Mouse (Mus musculus): Measurements from ENCODE around the gene Pqbp1. TPM values are rescaled to one million over a fixed set of nuclear protein-coding genes. Genes with fewer than 3 reads are reported as not detected.

Pqbp1 gene
- total RNA-seq, 2 experiments from 2014 or later: 22.2 to 22.4 TPM

DNA sequence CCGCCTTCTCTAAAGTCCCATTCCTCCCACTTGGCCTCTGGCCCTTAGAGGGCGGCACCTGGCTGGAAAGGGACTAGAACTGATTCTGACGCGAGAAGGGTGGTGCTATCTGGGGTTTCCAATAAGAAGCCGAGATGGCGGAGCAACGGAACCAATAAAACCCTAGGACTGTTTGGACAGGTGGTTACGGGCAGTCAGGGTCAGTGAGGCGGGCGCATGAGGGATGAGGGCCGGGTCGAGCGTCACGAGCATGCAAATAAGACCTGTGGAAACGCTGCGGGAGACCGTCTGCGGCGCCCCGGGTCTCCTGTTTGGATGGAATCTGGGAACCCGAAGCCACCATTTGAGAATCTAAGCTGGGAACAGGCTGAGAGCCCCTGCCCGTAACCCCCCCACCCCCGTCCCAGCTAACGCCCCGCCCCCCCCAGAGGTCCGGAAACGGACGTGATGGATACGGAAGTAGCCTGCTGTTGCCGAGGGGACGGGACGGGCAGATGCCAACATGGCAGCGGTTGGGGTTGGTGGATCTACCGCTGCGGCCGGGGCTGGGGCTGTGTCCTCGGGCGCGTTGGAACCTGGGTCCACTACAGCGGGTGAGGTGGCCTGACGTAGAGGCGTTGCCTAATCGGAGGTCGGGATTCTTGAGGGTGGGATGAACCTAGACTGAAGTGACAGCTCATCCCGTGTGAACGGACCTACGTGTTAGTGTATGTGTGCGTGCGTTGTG is 15.1 kb downstream of the Pqbp1 start, which contains the start of gene Slc35a2:
Gene Slc35a2 (plus strand): TSS at position 188 of the 727 bp plus-strand sequence.
- intact Hi-C loops (cut with DNase I): loop anchor here (10.0 kb wide), 1 partner anchor 89 kb away; no protein-coding TSS in a partner anchor
- peak; percentile 83 to 84 for DNase-seq

DNA sequence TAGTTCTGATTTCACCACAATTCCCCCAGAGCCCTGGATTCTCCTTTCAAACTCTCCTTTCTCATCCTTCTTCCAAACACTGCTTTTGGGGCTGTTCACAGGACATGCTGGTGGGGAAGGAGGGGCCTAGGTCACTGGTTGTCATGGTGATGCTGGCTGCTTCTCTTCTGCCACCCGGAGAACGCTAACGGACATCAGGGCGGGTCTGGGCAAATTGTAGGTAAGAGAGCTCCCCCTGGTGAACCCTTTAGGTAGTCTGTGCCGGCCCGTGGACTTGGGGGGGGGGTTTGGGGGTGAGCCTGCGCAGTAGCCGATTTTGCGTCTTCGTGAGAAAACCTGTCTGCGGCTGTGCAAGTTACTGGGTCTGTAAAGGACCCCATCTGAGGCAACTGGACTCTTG is 19.2 kb downstream of the Pqbp1 start:
- peak; percentile 39 to 40 for DNase-seq
- intact Hi-C loops (cut with DNase I): loop anchor here (10.0 kb wide), 1 partner anchor 85 kb away; no protein-coding TSS in a partner anchor

DNA sequence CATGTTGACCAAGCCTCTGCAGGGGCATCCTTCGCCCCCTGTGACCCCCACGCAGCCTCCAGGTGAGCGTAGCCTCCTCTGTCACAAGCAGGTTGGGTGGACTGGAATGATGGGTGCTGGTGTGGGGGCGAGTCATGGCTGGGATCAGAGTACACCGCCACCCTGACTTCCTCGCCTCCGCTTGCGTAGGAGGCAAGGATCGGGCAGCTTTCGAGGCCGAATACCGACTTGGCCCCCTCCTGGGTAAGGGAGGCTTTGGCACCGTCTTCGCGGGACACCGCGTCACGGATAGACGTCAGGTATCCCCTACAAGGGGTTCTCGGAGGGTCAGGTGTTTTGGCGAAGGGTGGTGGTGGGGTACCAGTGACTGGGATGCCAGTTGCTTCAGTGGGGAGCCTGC is 20.6 kb downstream of the Pqbp1 start:
- intact Hi-C loops (cut with DNase I): no loop called here
- DNase-seq: no peak

DNA sequence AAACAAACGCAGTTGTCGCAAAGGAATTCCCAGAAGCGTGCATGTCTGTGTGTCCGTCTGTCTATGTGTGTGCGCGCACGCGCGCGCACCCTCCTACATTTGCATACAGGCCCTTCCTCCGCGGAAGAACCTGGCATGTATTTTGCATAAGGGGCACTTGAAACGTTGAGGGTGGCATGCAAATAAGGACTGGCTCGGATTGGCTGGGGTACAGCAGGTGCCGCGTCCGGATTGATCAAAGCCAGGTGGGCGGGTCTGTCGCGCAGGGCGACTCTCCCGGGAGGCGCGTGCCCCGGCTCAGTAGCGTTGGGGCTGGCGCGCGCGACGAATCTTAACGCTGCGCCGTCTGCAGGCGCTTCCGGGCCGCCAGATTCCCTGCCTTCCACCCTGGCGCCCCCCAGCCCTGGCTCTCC is 21.1 kb downstream of the Pqbp1 start, which contains the start of gene Pim2:
Gene Pim2 (plus strand): TSS at position 256 of the 413 bp plus-strand sequence.
- intact Hi-C loops (cut with DNase I): no loop called here
- peak; percentile 57 to 61 for DNase-seq

DNA sequence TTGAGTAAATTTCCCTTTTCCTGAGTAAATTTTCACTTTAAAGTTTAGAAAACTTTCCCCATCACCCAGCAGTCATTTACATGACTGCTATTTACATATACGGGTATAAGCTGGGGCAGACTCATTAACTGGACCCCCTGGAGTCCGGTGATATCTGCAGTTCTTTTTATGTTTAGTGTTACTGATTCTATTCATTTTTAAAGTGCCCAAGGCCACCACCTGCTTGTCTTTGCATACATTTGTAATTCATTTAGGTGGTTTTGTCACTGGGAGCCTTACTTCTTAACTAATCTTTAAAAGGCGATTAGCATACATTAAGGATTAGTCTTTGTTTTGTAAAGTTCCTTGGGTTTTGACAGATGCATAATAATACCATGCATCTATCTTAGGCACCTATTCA is 29.2 kb downstream of the Pqbp1 start:
- DNase-seq: no peak
- intact Hi-C loops (cut with DNase I): no loop called here

DNA sequence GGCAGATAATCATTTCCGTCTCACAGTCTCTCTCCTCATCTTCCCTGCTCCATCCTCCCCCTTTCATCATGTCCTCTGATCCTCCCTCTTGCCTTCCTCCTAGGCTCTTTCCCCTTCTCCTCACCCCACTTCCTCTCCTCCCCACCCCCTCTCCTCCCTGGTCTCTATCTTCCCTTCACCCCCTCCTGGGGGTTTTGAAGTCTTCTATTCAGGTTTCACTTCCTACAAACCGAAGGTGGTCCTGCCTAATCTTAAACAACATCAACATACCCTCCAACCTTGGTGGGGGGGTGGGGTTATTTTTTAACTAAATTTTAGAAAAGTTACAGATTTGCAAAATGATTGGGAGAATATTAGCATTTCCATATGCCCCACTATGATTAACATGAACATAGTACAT is 30.6 kb downstream of the Pqbp1 start:
- intact Hi-C loops (cut with DNase I): no loop called here
- DNase-seq: no peak

DNA sequence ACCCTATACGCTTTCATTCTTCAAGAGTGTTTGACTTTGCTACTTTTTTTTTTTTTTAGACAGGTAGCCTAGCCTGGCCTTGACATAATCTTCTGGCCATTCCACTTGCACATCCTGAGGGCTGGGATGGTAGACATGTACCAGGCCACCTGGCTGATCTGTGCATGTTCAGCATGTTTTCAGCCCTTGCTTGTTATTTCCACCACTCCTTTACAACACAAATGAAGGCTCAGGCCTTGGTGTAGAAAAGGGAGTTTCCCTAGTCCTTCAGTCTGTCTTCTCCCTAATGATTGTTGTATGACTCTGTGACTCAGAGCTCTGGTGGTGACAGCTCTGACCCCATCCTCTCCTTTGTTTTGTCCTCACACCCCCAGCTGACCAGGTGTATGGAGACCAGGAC is 31.9 kb downstream of the Pqbp1 start:
- intact Hi-C loops (cut with DNase I): no loop called here
- DNase-seq: no peak

DNA sequence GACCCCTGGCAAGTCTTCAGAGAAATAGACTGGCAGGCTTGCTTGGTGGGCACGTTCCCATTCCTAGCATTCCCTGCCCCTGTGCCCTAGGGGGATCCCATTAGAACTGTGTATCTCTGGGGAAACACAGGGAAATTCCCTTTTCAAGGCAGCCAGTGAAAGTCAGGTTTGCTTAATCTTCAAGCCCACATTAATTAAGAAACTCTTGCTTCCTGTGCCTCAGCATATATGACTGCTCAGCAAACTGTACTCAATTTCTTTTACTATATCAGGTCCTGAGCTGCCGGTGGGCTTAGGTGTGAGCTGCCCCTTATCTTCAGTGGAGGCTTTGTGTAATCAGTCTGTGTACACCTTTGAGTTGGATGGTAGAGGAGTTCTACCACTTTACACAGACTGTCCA is 33.3 kb downstream of the Pqbp1 start:
- intact Hi-C loops (cut with DNase I): no loop called here
- no peak for DNase-seq

DNA sequence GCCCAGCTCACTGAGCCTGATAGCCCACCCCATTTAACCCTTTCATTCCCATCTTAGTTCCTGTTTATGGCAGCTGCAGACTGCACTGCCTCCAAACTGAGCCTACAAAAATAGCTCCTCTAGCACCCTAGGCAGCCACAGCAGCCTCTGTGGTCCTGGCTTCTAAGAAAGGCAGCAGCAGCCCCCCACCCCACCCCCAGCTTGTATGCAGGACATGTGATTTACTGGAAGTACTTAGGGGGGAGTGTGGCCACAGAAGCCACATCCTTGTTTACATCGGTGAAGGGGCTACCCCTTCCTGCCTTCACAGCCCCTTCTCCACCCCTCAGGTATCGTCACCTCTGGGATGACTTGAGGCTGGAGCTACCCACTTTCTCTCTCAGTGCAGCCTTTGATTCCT is 33.7 kb downstream of the Pqbp1 start:
- no peak for DNase-seq
- intact Hi-C loops (cut with DNase I): no loop called here

DNA sequence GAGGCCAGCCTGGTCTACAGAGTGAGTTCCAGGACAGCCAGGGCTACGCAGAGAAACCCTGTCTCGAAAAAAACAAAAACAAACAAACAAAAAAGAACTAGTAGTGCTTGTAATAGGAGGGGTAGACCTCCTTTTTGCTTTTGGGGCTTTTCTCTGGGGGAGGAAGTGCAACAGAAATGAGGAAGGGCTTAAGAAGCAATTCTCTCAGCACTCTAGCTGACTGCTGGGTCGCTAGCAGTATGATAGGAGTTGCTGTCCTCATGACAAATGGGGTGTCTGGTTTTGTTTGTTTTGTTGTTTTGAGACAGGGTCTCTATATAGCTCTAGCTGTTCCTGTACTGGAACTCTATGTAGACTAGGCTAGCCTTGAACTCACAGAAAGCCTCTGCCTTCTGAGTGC is 34.5 kb downstream of the Pqbp1 start:
- no peak for DNase-seq
- intact Hi-C loops (cut with DNase I): no loop called here

DNA sequence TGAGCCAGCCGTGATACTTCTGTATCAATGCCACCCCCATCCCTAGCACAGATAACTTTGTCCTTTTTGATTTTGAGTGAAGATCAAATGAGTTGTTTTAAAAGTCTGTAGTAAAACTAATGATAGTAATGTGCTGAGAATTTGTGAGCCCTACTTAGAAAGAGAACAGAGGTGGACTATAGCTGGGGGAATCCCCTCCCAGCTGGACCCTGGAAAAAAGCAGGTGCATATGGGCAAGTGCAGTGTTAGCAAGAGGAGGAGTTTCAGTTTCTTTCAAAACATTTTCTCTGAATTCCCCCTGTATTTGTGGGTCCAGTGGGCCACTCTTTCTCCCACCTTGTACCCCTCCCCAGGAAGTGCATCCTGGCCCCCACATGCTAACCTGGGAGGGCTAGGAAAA is 35.9 kb downstream of the Pqbp1 start:
- DNase-seq: no peak
- intact Hi-C loops (cut with DNase I): no loop called here

DNA sequence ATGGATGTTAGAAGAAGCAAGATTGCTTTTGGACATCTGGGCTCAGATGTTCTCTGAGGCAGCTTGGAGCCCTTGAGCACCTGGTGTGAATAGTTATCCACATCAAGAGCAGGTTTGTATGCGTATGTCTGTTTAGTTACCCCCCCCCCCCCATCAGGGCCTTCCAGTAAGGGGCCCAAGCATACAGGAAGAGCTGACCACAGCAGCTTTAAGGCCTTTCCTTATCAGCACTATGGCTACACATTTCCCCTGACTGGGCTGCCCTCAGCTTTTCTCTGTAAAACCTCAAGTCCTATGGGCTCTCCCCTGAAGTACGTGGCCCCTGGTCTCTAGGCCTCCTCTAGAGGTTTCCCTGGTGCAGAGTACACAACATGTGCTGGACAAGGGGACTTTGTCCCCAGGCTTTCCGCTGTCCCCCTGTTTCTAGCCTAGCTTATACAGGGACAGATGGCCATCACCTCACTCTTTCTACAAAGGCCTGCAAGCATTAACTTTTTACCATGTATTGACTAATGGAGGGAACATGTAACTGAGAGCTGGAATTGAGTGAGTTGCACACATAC is 39.8 kb downstream of the Pqbp1 start:
- DNase-seq: no peak
- intact Hi-C loops (cut with DNase I): no loop called here

DNA sequence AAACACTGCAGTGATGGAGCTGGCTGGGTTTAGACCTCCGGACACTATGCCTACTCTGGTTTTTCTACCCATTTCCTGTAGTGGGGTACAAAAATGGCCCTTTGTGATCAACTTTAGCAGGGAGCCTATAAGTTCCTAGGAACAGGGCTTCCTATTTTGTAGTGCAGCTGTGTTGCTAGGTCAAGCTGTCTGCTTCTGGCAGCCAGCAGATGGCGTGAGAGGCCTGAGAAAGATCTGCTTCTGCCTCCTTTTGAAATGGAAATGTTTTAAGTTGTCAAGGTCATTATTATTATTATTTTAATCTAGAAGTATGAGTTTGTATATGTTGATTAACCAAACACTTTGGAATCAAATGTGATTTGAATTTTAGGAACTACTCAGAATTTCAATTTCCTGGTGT is 44.5 kb downstream of the Pqbp1 start:
- intact Hi-C loops (cut with DNase I): loop anchor here (5.0 kb wide), 1 partner anchor 163 kb away; the partner anchor contains the start of gene Glod5
- peak; percentile 26 to 33 for DNase-seq

DNA sequence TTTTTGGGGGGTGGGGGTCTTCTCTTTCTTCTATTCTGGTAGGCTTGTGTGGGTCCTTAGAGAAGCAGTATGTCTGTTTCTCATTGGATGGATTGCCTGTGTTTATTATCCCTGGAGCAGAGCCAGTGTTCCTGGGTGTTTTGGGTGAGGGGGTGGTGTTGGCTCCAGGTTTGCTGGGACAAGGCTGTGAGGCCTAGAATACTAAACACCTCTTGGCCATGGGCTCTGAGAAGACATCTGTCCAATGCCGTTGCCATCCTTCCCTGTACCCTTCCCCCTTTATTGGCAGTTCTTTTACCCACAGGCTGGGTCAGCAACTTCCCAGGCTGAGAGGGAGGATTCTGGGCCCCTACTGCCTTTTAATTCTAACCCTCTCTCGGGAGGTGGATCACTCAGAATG is 51.2 kb downstream of the Pqbp1 start:
- intact Hi-C loops (cut with DNase I): no loop called here
- DNase-seq: no peak

Other genes starting within 250 kb of the Pqbp1 start
- 10 to 100 TPM; 17.0 to 26.0 TPM for gene Prickle3, start 242.0 kb downstream of the Pqbp1 start, total RNA-seq (2021)
- 10 to 100 TPM; 48.4 to 62.1 TPM for gene Plp2, start 227.9 kb downstream of the Pqbp1 start, total RNA-seq (2021)
- gene Magix, start 218.0 kb downstream of the Pqbp1 start, total RNA-seq (2021): 10 to 100 TPM; 25.2 to 33.2 TPM
- gene Gpkow, start 202.1 kb downstream of the Pqbp1 start, total RNA-seq (2021): 10 to 100 TPM; 19.1 to 21.4 TPM
- 10 to 100 TPM; 46.3 to 55.4 TPM for gene Wdr45, start 184.9 kb downstream of the Pqbp1 start, total RNA-seq (2021)
- under 1 TPM in 1 of 2 experiments, not detected in 1; 0.68 TPM for gene Gm45208, start 177.0 kb downstream of the Pqbp1 start, total RNA-seq (2021)
- 1 to 10 TPM; 5.4 to 5.7 TPM for gene Praf2, start 170.8 kb downstream of the Pqbp1 start, total RNA-seq (2021)
- gene Ccdc120, start 148.4 kb downstream of the Pqbp1 start, total RNA-seq (2021): 1 to 10 TPM in 1 of 2 experiments, under 1 TPM in 1; 0.42 to 1.8 TPM
- 10 to 100 TPM; 14.3 to 17.3 TPM for gene Tfe3, start 136.7 kb downstream of the Pqbp1 start, total RNA-seq (2021)
- gene Gripap1, start 109.5 kb downstream of the Pqbp1 start, total RNA-seq (2021): 10 to 100 TPM; 25.1 to 25.4 TPM
- under 1 TPM; 0.19 to 0.28 TPM for gene Kcnd1, start 77.0 kb downstream of the Pqbp1 start, total RNA-seq (2021)
- gene Otud5, start 57.9 kb downstream of the Pqbp1 start, total RNA-seq (2021): 10 to 100 TPM; 26.1 to 27.8 TPM
- 1 to 10 TPM; 2.4 to 3.3 TPM for gene Pim2, start 21.0 kb downstream of the Pqbp1 start, total RNA-seq (2021)
- gene Slc35a2, start 15.2 kb downstream of the Pqbp1 start, total RNA-seq (2021): 10 to 100 TPM; 13.2 to 16.7 TPM
- 10 to 100 TPM; 44.5 to 49.0 TPM for gene Timm17b, start 88 bp upstream of the Pqbp1 start, total RNA-seq (2021)
- not detected for gene Gm10491, start 8.6 kb upstream of the Pqbp1 start, total RNA-seq (2021)
- gene Gm10490, start 10.3 kb upstream of the Pqbp1 start, total RNA-seq (2021): not detected
- under 1 TPM in 1 of 2 experiments, not detected in 1; 0.25 TPM for gene Pcsk1n, start 20.6 kb upstream of the Pqbp1 start, total RNA-seq (2021)
- gene Eras, start 29.3 kb upstream of the Pqbp1 start, total RNA-seq (2021): not detected
- gene Hdac6, start 48.6 kb upstream of the Pqbp1 start, total RNA-seq (2021): 10 to 100 TPM; 11.1 to 11.8 TPM
- under 1 TPM in 1 of 2 experiments, not detected in 1; 0.14 TPM for gene Gata1, start 78.8 kb upstream of the Pqbp1 start, total RNA-seq (2021)
- gene Glod5, start 119.2 kb upstream of the Pqbp1 start, total RNA-seq (2021): not detected
- gene Suv39h1, start 175.5 kb upstream of the Pqbp1 start, total RNA-seq (2021): 1 to 10 TPM; 4.8 to 5.1 TPM
- gene Was, start 191.2 kb upstream of the Pqbp1 start, total RNA-seq (2021): 1 to 10 TPM; 1.9 to 2.5 TPM
- 10 to 100 TPM; 39.4 to 44.4 TPM for gene Wdr13, start 233.6 kb upstream of the Pqbp1 start, total RNA-seq (2021)
- 10 to 100 TPM; 63.1 to 74.0 TPM for gene Rbm3, start 246.6 kb upstream of the Pqbp1 start, total RNA-seq (2021)

Data from heart, postnatal 36 days (tissue).